Mouse (Mus musculus) limb, embryonic 15.5 days (tissue): ENCODE measurements around the gene Gm44511. TPM values are rescaled to one million over a fixed set of nuclear protein-coding genes. Genes with fewer than 3 reads are reported as not detected.
"Not testable (repeated sequence)": the region's sequence is repeated elsewhere in the genome, so short reads cannot be mapped to it uniquely, and the experiment has no call there.

Experiments
- ATAC-seq: fragments of 200-750 bp; cut with Nextera tagmentation; 2 replicates; pipeline ENCODE4 v1.8.0; 2017; ENCODE audit warnings: low read depth, moderate TSS enrichment; ENCODE audit not compliant: insufficient number of reproducible peaks, low FRiP score, low TSS enrichment
- H3K27ac ChIP-seq: fragments of 300-500 bp; sonication (generic); 2 replicates; pipeline ENCODE4 v1.5.1; 2015; ENCODE audit warnings: moderate library complexity, mild to moderate bottlenecking, inconsistent platforms
- H3K27me3 ChIP-seq: fragments of 300-500 bp; sonication (generic); 2 replicates; pipeline ENCODE4 v1.6.1; 2015; ENCODE audit warnings: inconsistent platforms
- H3K36me3 ChIP-seq: fragments of 300-500 bp; sonication (generic); 2 replicates; pipeline ENCODE4 v1.6.1; 2015; ENCODE audit warnings: inconsistent platforms
- H3K4me1 ChIP-seq: fragments of 300-500 bp; sonication (generic); 2 replicates; pipeline ENCODE4 v1.6.1; 2015; ENCODE audit warnings: inconsistent platforms
- H3K4me2 ChIP-seq: fragments of 300-500 bp; sonication (generic); 2 replicates; pipeline ENCODE4 v1.6.1; 2015; ENCODE audit warnings: mild to moderate bottlenecking, inconsistent platforms
- H3K4me3 ChIP-seq: fragments of 300-500 bp; sonication (generic); 2 replicates; pipeline ENCODE4 v1.5.1; 2015; ENCODE audit warnings: mild to moderate bottlenecking, inconsistent platforms
- H3K9ac ChIP-seq: fragments of 300-500 bp; sonication (generic); 2 replicates; pipeline ENCODE4 v1.6.1; 2015; ENCODE audit warnings: inconsistent platforms
- H3K9me3 ChIP-seq: fragments of 300-500 bp; sonication (generic); 2 replicates; pipeline ENCODE4 v1.6.1; 2016; ENCODE audit warnings: inconsistent platforms
- WGBS: fragments of 180-500 bp; shearing (Covaris S2); methylation state at CpG from one replicate; pipeline ENCODE4 v1.1.7; 2015; 5-methylcytosine and 5-hydroxymethylcytosine counted together
- polyA plus RNA-seq: library from polyadenylated mRNA; unstranded; fragments of >200 nt; fragmentation: Nextera tagmentation; extraction: Ambion mirVana; gene quantifications from 2 replicates; pipeline ENCODE4 v1.2.1, GENCODE M21; 2015

Gene Gm44511
- polyA plus RNA-seq, 1 experiment from 2014 or later = not detected

DNA sequence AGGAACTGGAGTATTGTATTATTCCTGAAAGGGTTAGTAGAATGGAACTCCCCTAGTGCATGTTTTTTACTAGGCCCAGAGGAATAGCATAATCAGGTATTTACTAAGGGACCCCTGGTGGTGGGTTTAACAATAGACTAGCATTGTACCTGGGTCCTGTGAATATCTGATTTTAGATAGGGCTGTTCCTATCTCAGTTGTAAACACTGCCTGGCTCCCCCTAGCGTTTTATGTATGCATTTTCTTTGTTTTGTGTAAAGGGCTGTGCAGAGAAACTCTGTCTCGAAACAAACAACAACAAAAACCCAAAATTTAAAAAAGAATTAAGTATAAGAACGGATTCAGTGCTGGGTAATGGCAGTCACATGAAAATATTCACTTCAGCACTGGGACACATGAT lies 19.1 kb downstream of the Gm44511 start:
- Histone ChIP-seq H3K36me3 (no peaks in the 10 kb centered on the region), H3K9ac (no peak overlapping the region), H3K9me3 (no peaks in the 10 kb centered on the region), H3K4me3 (no peak overlapping the region), H3K4me2 (no peak overlapping the region), H3K27ac (no peak overlapping the region), H3K27me3 (no peaks in the 10 kb centered on the region), H3K4me1 (no peaks in the 10 kb centered on the region)
- WGBS = 71% methylated on average over 3 of the region's 3 CpGs
- ATAC-seq = no peak

DNA sequence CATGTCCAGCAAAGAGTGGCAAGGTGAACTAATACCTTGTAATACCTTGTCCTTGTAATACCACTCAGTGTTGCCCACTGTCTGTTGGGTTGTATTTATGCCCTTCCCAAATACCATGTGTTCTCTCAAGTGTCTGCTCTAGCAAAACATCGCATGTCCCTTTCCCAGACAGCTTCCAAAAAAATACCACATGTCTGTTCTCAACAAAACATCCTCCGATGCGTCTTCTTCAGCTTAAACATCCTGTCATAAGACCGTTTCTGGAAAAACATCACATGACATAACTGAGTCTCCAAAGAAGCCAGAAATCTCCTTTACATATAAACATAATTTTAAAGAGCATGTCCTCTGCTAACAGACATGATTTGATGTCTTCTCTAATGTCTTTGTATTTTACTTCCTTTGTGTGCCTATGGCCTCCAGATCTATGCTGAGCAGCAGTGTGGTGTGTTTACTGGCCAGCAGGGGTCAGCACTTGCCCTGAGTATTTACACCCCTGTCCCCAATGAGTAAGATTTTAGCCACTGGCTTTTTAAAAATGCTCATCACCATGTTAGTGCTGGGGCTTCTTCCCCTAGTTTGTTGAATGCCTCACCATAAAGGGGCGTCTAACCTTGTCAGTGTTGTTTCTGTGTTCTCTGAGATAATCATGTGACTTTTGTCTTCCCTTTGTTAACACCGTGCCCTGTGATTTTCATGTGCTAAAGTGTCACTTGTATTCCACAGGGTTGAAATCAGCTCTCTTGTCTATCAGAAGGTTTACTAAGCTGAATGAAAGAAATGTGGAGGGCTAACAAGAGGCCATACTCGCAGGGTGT lies 21.1 kb downstream of the Gm44511 start:
- not testable (repeated sequence) for H3K9me3 ChIP-seq, H3K9ac ChIP-seq, H3K27me3 ChIP-seq, H3K36me3 ChIP-seq, H3K4me3 ChIP-seq, H3K4me1 ChIP-seq, H3K4me2 ChIP-seq, H3K27ac ChIP-seq, ATAC-seq
- WGBS = 68% methylated on average over 7 of the region's 7 CpGs

DNA sequence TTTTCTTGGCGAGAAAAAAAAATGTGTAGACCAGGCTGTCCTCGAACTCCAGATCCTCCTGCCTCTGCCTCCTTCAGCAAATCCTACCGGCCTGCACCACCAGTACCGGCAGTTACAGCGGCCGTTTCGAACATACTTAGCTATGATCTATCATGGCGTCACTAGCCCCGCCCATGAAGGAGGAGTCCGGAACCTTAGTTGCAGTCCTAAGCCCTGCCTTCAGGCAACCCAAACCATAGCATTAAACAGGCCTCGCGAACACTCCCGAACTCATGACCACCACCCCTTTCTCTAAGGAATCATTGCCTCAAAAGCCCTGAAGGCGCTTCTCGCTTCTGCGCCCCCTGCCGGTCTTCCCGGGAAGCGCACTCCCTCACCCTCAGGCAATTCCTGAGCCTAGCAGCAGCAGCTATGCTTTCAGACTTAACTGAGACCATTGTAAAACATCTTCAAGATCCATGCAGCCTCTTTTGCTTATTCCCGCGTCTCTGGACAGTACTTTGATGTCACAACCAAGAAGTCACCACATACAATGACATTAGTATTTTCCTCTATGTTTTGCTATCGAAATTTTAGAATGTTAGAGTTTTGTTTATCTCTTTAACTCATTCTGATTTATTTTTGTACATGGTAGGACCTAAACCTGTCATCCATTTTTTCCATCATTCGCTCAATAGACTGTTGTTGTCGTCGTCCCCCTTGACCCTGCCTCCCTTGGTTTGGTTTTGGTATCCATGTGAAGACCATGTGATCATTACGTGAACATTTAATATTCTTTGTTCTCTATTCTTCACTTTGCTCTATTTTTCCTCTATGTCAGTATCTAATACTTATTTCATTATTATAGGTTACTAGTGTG lies 22.9 kb downstream of the Gm44511 start:
- Histone ChIP-seq H3K9me3 (no peaks in the 10 kb centered on the region), H3K27ac (0 out of 2 replicates have a peak overlapping the region, but pooled peaks have one; percentile 47), H3K36me3 (no peaks in the 10 kb centered on the region), H3K4me1 (peaks cover 5% of the 10 kb centered on the region; the same call in 1 of the 2 replicates), H3K27me3 (no peaks in the 10 kb centered on the region), H3K4me2 (peak overlapping the region; percentile 62), H3K9ac (0 out of 2 replicates have a peak overlapping the region, but pooled peaks have one; percentile 42), H3K4me3 (peak overlapping the region; percentile 47)
- whole genome bisulfite sequencing = 7% methylated on average over 26 of the region's 26 CpGs
- peak; percentile 94 for ATAC-seq

DNA sequence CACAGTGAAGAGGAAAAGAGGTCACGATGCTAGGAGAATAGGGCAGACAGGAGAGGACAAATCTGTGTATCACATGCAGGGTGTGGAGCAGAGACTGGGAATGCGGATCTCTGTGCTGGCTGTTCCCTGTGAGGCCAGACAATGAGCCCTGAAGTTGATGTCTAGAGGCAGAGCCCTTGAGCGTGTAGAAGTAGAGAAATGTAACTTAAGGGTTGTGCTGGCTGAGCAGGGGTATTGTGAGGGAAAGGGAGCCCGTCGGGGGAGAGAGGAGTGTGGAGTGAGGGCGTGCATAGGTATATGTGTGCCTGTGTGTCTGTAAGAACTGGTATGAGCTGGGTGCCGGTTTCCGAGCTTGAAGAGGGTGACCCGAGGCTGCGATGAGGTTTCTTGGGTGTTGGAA lies 23.6 kb downstream of the Gm44511 start:
- H3K27ac ChIP-seq = peak overlapping the region; percentile 83
- WGBS = 11% methylated on average over 10 of the region's 10 CpGs
- H3K4me2 ChIP-seq = peak overlapping the region; percentile 62
- H3K4me1 ChIP-seq = peaks cover 12% of the 10 kb centered on the region; the same call in 1 of the 2 replicates
- H3K9ac ChIP-seq = peak overlapping the region; percentile 42; the same call in 1 of the 2 replicates
- peak; percentile 30; the same call in 1 of the 2 replicates for ATAC-seq
- H3K9me3 ChIP-seq = no peaks in the 10 kb centered on the region
- no peaks in the 10 kb centered on the region for H3K36me3 ChIP-seq
- H3K27me3 ChIP-seq = no peaks in the 10 kb centered on the region
- H3K4me3 ChIP-seq = peak overlapping the region; percentile 47

DNA sequence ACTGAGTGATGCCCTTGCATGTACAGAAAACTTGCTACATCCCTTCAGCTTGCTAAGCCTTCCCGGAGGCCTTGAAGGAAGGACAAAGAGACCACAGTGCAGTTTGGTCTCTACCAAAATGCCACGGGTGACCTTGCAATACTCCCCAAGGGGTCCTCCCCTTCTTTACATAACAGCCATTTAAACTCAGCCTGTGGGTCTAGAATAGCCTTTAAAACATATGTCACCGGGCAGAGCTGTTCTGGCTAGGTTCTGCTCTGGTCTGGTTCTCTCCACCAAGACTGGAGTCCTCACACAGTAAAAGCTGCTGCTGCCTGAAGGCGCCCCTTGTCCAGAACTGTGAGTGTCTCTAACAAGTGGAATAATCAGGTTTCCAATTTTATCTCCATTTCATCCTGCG lies 25.4 kb downstream of the Gm44511 start:
- ATAC-seq, H3K27ac ChIP-seq, H3K4me2 ChIP-seq, H3K27me3 ChIP-seq, H3K9ac ChIP-seq, H3K36me3 ChIP-seq, H3K9me3 ChIP-seq, H3K4me3 ChIP-seq: not testable (repeated sequence)
- H3K4me1 ChIP-seq = peaks cover 13% of the 10 kb centered on the region; the same call in 1 of the 2 replicates
- 79% methylated on average over 5 of the region's 5 CpGs for WGBS

DNA sequence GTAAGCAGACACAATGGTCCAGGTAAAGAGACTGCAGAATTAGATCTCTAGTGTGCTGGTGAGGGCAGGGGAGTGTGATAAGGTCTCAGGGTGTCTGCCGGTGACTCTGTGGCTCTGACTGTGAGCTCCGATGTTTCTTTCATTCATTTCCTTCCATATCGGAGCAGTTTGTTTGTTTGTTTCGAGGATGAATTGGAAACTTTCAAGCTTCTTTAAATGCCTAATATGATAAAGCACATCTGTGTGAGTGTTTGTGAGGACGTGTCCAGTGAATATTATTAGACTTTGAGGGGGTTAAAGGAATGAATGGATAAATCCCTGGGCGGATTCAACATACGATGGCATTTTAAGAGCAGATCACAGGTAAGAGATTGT lies 26.2 kb downstream of the Gm44511 start:
- Histone ChIP-seq H3K27ac (peak overlapping the region; percentile 95; the same call in 1 of the 2 replicates), H3K4me2 (peak overlapping the region; percentile 47), H3K4me1 (peaks cover 13% of the 10 kb centered on the region; the same call in 1 of the 2 replicates), H3K9ac (no peak overlapping the region), H3K27me3 (no peaks in the 10 kb centered on the region), H3K9me3 (no peaks in the 10 kb centered on the region), H3K36me3 (no peaks in the 10 kb centered on the region), H3K4me3 (peak overlapping the region; percentile 61)
- WGBS = 19% methylated on average over 7 of the region's 7 CpGs
- ATAC-seq = no peak

DNA sequence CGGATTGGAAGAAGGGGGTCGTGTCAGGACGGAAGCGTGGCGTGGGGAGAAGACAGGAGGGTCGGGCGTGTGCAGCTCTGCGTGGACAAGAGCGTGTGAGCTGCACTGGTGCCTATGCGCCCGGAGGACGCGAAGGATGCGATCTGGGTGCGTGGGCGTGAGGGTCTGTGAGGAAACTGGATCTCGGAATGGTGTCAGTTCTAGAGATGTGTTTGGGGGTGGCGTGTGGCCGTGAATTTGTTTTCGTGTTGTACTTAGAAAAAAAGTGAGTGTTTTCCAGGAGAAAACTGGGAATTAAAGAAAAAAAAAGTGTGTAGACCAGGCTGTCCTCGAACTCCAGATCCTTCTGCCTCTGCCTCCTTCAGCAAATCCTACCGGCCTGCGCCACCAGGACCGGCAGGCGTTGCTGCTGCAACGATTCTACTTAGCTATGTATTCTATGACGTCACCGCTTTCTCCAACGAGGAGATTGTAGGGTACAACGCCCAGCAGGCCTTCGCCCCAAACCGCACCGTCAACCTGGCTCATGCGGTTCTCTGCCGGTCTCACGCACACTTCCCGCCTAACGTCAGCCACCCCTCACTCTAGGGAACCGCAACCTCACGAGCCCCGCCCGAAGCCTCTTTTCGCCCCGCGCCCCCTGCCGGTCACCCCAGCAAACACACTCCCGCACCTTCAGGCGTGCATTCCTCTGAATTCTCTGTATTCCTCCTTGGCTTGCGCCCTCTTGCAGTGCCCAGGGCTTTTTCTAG lies 26.8 kb downstream of the Gm44511 start:
- H3K27me3 ChIP-seq, H3K36me3 ChIP-seq, H3K9me3 ChIP-seq: not testable (repeated sequence)
- Histone ChIP-seq H3K27ac (peak overlapping the region; percentile 95), H3K9ac (peak overlapping the region; percentile 61), H3K4me2 (peak overlapping the region; percentile 53), H3K4me1 (peaks cover 13% of the 10 kb centered on the region; the same call in 1 of the 2 replicates), H3K4me3 (peak overlapping the region; percentile 61)
- under 1% methylated on average over 49 of the region's 49 CpGs for WGBS
- ATAC-seq = peak; percentile 72

DNA sequence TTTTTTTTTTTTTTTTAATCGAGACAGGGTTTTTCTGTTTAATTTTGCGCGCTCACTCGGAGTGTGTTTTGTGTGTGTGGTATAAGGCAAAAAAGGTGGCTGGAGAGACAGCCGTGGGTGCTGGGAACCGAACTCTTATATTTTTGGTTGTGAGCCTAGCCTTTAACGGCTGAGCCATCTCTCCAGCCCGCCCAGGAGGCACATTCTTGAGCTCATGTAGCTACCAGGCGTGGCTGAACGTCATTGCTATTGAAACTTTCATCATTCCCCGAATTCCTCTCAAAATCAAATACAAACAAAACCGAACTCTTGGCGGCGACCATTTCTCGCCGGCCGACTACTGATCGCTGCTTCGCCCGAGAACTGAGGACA lies 27.4 kb downstream of the Gm44511 start:
- ATAC-seq = peak; percentile 49; the same call in 1 of the 2 replicates
- H3K27me3 ChIP-seq, H3K36me3 ChIP-seq, H3K9me3 ChIP-seq: not testable (repeated sequence)
- H3K9ac ChIP-seq = peak overlapping the region; percentile 61
- peak overlapping the region; percentile 95 for H3K27ac ChIP-seq
- peak overlapping the region; percentile 61 for H3K4me3 ChIP-seq
- under 1% methylated on average over 20 of the region's 20 CpGs for WGBS
- peaks cover 13% of the 10 kb centered on the region; the same call in 1 of the 2 replicates for H3K4me1 ChIP-seq
- H3K4me2 ChIP-seq = peak overlapping the region; percentile 53

DNA sequence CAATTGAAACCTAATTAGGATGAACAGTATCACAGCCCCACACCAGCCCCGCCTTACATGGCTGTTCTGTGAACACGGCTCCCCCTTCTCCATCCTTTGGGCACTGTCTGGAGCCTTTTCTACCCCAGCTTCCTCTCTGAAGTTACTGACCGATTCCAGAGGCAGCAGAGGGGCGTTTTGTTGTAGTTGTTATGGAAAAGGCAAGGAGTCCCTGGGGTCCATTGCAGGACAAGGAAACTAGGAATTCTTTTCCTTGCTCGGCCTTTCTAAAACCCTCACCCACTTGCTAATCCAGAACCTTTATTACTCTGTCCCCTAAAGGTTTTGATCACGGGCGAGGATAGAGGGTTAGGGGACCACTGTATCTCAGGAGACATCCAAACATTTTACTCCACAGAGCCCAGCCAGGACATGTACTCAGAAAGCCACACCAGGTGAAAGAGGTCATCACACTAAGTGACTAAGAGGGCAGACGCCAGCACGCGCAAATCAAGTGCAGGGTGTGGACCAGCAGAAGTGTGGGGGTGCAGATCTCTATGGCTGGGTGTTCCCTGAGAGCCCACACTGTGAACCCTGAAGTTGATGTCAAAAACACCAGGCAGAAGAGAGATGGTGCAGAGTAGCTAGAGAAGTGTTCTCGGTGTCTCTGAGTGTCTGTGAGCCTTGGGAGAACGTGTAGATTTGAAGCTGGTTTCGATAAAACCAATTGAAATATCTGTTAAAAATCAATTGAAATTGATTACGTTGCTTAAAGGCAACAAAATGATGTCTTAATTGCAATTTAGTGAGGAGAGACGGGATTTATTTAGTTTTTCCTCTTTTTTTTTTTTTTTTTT lies 28.0 kb downstream of the Gm44511 start:
- Histone ChIP-seq H3K4me1 (peaks cover 13% of the 10 kb centered on the region; the same call in 1 of the 2 replicates), H3K27ac (peak overlapping the region; percentile 54; the same call in 1 of the 2 replicates), H3K36me3 (no peaks in the 10 kb centered on the region), H3K9ac (0 out of 2 replicates have a peak overlapping the region, but pooled peaks have one; percentile 26), H3K9me3 (no peaks in the 10 kb centered on the region), H3K4me2 (peak overlapping the region; percentile 53), H3K4me3 (peak overlapping the region; percentile 61), H3K27me3 (no peaks in the 10 kb centered on the region)
- no peak for ATAC-seq
- WGBS = 12% methylated on average over 15 of the region's 15 CpGs

DNA sequence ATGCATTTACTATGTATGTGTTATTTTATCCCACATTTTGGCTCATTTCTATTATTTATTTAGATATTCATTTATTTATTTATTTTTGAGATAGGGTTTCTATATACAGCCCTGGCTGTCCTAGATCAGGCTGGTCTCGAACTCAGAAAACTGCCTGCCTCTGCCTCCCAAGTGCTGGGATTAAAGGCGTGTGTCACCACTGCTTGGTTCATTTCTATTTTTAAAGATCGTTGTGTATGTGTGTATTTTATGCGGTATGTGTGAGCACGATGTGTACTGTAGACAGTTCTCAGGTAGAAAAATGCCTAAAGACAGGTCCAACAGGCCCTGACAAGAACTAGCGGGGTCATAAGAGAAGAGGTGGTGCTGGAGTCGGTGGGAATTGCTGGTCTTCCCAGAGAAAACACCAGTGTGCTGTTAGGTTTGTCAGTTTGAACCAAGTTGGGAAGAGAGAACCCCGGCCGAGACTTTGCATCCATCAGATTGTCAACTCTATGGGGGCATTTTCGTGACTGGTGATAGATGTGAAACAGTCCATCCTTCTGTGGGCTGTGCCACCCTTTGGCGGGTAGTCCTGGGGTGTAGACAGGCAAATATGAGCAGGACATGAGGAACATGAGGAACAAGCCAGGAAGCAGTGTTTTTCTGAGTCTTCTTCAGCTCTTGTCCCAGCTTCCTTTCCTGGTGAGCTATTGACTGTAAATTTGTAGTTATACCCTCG lies 28.8 kb downstream of the Gm44511 start:
- Histone ChIP-seq H3K9me3 (no peaks in the 10 kb centered on the region), H3K4me3 (peak overlapping the region; percentile 61; the same call in 1 of the 2 replicates), H3K36me3 (no peaks in the 10 kb centered on the region), H3K4me1 (peaks cover 13% of the 10 kb centered on the region; the same call in 1 of the 2 replicates), H3K27ac (peak overlapping the region; percentile 54; the same call in 1 of the 2 replicates), H3K27me3 (no peaks in the 10 kb centered on the region), H3K9ac (no peak overlapping the region), H3K4me2 (peak overlapping the region; percentile 53)
- no peak for ATAC-seq
- WGBS = 70% methylated on average over 12 of the region's 12 CpGs
